Mouse (Mus musculus) bone marrow, adult 2 months (tissue): Measurements from ENCODE around the gene Cd9. TPM values are rescaled to one million over a fixed set of nuclear protein-coding genes. Genes with fewer than 3 reads are reported as not detected.

ENCODE experiments used
- H3K27ac ChIP-seq: fragments of 200-500 bp; 2 replicates; pipeline ENCODE4 v1.5.1; 2012; ENCODE audit warnings: low read depth, mild to moderate bottlenecking, control low read depth, inconsistent platforms, low read length; ENCODE audit not compliant: control insufficient read depth, poor library complexity, insufficient read depth
- H3K4me1 ChIP-seq: fragments of 200-500 bp; 2 replicates; pipeline ENCODE4 v1.6.1; 2011; ENCODE audit warnings: low read length; ENCODE audit not compliant: control insufficient read depth, insufficient read depth
- H3K4me3 ChIP-seq: fragments of 200-500 bp; replicated peaks from 2 replicates; pipeline ENCODE3; 2011; ENCODE audit warnings: mild to moderate bottlenecking, low read depth, low read length, control low read depth; ENCODE audit not compliant: control insufficient read depth
- CTCF ChIP-seq: fragments of 200-500 bp; IDR thresholded peaks from 2 replicates; pipeline ENCODE4 v1.5.1; 2011; ENCODE audit warnings: low read length, control low read depth; ENCODE audit not compliant: control insufficient read depth, insufficient read depth
- POLR2A ChIP-seq: fragments of 200-500 bp; IDR thresholded peaks from 2 replicates; pipeline ENCODE4 v1.6.1; 2011; ENCODE audit warnings: low read depth, mild to moderate bottlenecking, control low read depth, low read length, borderline replicate concordance; ENCODE audit not compliant: control insufficient read depth
- WGBS: fragments of 180-500 bp; shearing (Covaris S2); methylation state at CpG from one replicate; pipeline ENCODE4 v1.1.7; 2018; 5-methylcytosine and 5-hydroxymethylcytosine counted together
- polyA plus RNA-seq: library from polyadenylated mRNA; stranded (reverse); fragments of >200 nt; gene quantifications from 2 replicates; pipeline ENCODE4 v1.2.4, GENCODE M21; 2011; ENCODE audit warnings: low replicate concordance; ENCODE audit not compliant: missing spikeins, insufficient read depth, insufficient read length

Cd9 gene
- polyA plus RNA-seq, 1 experiment = 90.4 TPM

GRCm38 (mm10) chr6:125476090-125476489 lies 18.5 kb downstream of the Cd9 start:
- Histone ChIP-seq H3K27ac (no peak overlapping the region), H3K4me1 (peaks cover 18% of the 10 kb centered on the region), H3K4me3 (no peak overlapping the region)
- 46% methylated on average over 8 of the region's 8 CpGs for WGBS
- no peak for TF ChIP-seq POLR2A
- TF ChIP-seq CTCF = no peak

GRCm38 (mm10) chr6:125475184-125475583 lies 19.4 kb downstream of the Cd9 start:
- WGBS = 31% methylated on average over 1 of the region's 1 CpGs
- Histone ChIP-seq H3K27ac (no peak overlapping the region), H3K4me3 (no peak overlapping the region), H3K4me1 (peaks cover 15% of the 10 kb centered on the region)
- TF ChIP-seq POLR2A = no peak
- no peak for TF ChIP-seq CTCF

GRCm38 (mm10) chr6:125473939-125474338 lies 20.7 kb downstream of the Cd9 start:
- Histone ChIP-seq H3K4me3 (no peak overlapping the region), H3K27ac (peak overlapping the region; percentile 24), H3K4me1 (peaks cover 9% of the 10 kb centered on the region)
- 43% methylated on average over 5 of the region's 5 CpGs for WGBS
- TF ChIP-seq CTCF = no peak
- TF ChIP-seq POLR2A = no peak

- H3K27ac ChIP-seq = peak overlapping the region; percentile 24; the same call in 1 of the 2 replicates
- H3K4me1 ChIP-seq = peaks cover 9% of the 10 kb centered on the region
- no peak overlapping the region for H3K4me3 ChIP-seq
- 48% methylated on average over 9 of the region's 9 CpGs for whole genome bisulfite sequencing
- no peak for TF ChIP-seq CTCF
- TF ChIP-seq POLR2A = no peak
These were observed 21.3 kb downstream of the Cd9 start for GRCm38 (mm10) chr6:125473321-125473721.

GRCm38 (mm10) chr6:125471921-125472320 lies 22.7 kb downstream of the Cd9 start:
- TF ChIP-seq POLR2A (no peak), CTCF (no peak)
- H3K4me1 ChIP-seq = peaks cover 10% of the 10 kb centered on the region
- no peak overlapping the region for H3K4me3 ChIP-seq
- 41% methylated on average over 4 of the region's 4 CpGs for WGBS
- no peak overlapping the region for H3K27ac ChIP-seq

GRCm38 (mm10) chr6:125471326-125471725 lies 23.3 kb downstream of the Cd9 start:
- Histone ChIP-seq H3K4me1 (peaks cover 9% of the 10 kb centered on the region), H3K27ac (no peak overlapping the region), H3K4me3 (no peak overlapping the region)
- TF ChIP-seq CTCF (no peak), POLR2A (no peak)
- 27% methylated on average over 7 of the region's 7 CpGs for whole genome bisulfite sequencing

- peaks cover 9% of the 10 kb centered on the region for H3K4me1 ChIP-seq
- no peak overlapping the region for H3K27ac ChIP-seq
- TF ChIP-seq CTCF = no peak
- TF ChIP-seq POLR2A = no peak
- 88% methylated on average over 5 of the region's 5 CpGs for WGBS
- H3K4me3 ChIP-seq = no peak overlapping the region
These were observed 24.0 kb downstream of the Cd9 start for GRCm38 (mm10) chr6:125470616-125471015.

- Histone ChIP-seq H3K27ac (no peak overlapping the region), H3K4me3 (no peak overlapping the region), H3K4me1 (peaks cover 9% of the 10 kb centered on the region)
- 69% methylated on average over 4 of the region's 4 CpGs for WGBS
- TF ChIP-seq CTCF (no peak), POLR2A (no peak)
These were observed 25.4 kb downstream of the Cd9 start for GRCm38 (mm10) chr6:125469222-125469621.
